Mouse (Mus musculus): ENCODE measurements around the gene Bcor. TPM values are rescaled to one million over a fixed set of nuclear protein-coding genes. Genes with fewer than 3 reads are reported as not detected.

The Bcor gene
- polyA plus RNA-seq, 1 experiment = 6.4 TPM

- H3K27ac ChIP-seq (ENCODE audit: insufficient read depth, low read depth, low read length) = no peak overlapping the region
- TF ChIP-seq POLR2A (IDR thresholded peaks at IDR 0.05; ENCODE audit: low read depth, low read length) (no peak), CTCF (conservative IDR thresholded peaks at IDR 0.05; ENCODE audit: insufficient read depth, insufficient read length, low read depth, low read length) (no peak)
- no peak overlapping the region for H3K4me3 ChIP-seq (ENCODE audit: insufficient read depth, low read depth, low read length)
- H3K4me1 ChIP-seq (ENCODE audit: control insufficient read depth, insufficient read depth, low read length) = peaks cover 7% of the 10 kb centered on the region; the same call in 1 of the 2 replicates
- no peak for DNase-seq
- 73% methylated on average over 14 of the region's 14 CpGs for WGBS
- no peaks in the 10 kb centered on the region for H3K36me3 ChIP-seq (ENCODE audit: control insufficient read depth, insufficient read depth, low read length)
- H3K27me3 ChIP-seq (replicated peaks; ENCODE audit: control insufficient read depth, insufficient read depth, low read length) = no peaks in the 10 kb centered on the region
These were observed 30.0 kb downstream of the Bcor start for GRCm38 (mm10) chrX:12129828-12130809.

DNA sequence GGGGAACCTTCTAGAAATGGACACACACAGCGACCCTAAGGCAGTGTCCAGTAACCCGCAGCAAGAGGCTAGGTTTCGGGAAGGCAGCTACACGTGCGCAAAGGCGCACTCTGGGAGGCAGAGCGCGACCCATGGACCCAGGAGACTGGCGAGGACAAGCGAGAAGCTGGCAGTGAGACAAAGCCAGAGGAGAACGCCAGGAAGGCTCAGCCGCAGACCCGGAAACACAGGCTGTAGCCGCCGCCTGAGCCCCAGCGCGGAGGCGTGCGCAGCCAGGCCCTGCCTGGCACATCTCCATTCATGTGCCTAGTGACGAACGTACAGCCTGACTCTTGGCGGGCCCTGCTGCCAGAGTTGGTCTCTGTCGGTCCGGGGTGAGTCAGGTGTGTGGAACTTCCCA, 30.9 kb downstream of the Bcor start:
- no peak for TF ChIP-seq CTCF (conservative IDR thresholded peaks at IDR 0.05; ENCODE audit: insufficient read depth, insufficient read length, low read depth, low read length)
- no peak for TF ChIP-seq POLR2A (IDR thresholded peaks at IDR 0.05; ENCODE audit: low read depth, low read length)
- peak overlapping the region; percentile 15 for H3K4me3 ChIP-seq (ENCODE audit: insufficient read depth, low read depth, low read length)
- H3K27me3 ChIP-seq (replicated peaks; ENCODE audit: control insufficient read depth, insufficient read depth, low read length) = no peaks in the 10 kb centered on the region
- DNase-seq = peak; percentile 83
- no peaks in the 10 kb centered on the region for H3K36me3 ChIP-seq (ENCODE audit: control insufficient read depth, insufficient read depth, low read length)
- 12% methylated on average over 24 of the region's 24 CpGs for WGBS
- peaks cover 7% of the 10 kb centered on the region for H3K4me1 ChIP-seq (ENCODE audit: control insufficient read depth, insufficient read depth, low read length)
- 0 out of 2 replicates have a peak overlapping the region, but pooled peaks have one; percentile 12 for H3K27ac ChIP-seq (ENCODE audit: insufficient read depth, low read depth, low read length)

GRCm38 (mm10) chrX:12128165-12129083, 31.7 kb downstream of the Bcor start:
- DNase-seq = peak; percentile 43
- under 1% methylated on average over 49 of the region's 72 CpGs for WGBS
- 0 out of 2 replicates have a peak overlapping the region, but pooled peaks have one; percentile 12 for H3K27ac ChIP-seq (ENCODE audit: insufficient read depth, low read depth, low read length)
- H3K4me3 ChIP-seq (ENCODE audit: insufficient read depth, low read depth, low read length) = peak overlapping the region; percentile 50
- H3K4me1 ChIP-seq (ENCODE audit: control insufficient read depth, insufficient read depth, low read length) = peaks cover 9% of the 10 kb centered on the region
- no peaks in the 10 kb centered on the region for H3K36me3 ChIP-seq (ENCODE audit: control insufficient read depth, insufficient read depth, low read length)
- no peak for TF ChIP-seq POLR2A (IDR thresholded peaks at IDR 0.05; ENCODE audit: low read depth, low read length)
- TF ChIP-seq CTCF (conservative IDR thresholded peaks at IDR 0.05; ENCODE audit: insufficient read depth, insufficient read length, low read depth, low read length) = no peak
- H3K27me3 ChIP-seq (replicated peaks; ENCODE audit: control insufficient read depth, insufficient read depth, low read length) = no peaks in the 10 kb centered on the region

DNA sequence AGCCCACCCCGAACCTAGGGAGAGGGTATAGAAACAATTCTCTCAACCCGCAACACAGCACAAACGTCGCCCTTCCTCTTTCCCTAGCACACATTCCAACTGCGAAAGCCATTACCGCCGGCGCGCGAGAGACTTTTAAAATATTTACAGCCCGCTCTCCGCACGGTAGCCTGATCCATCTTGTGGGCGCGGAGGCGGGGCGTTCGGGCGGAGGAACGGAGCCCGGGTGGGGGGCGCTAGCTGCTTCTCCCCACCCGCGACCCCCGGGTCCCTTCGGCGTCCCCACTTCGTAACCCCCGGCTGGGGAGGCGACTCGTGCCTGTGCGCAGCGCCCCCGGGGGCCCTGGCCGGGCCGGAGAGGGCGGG, 32.4 kb downstream of the Bcor start:
- Histone ChIP-seq H3K4me1 (ENCODE audit: control insufficient read depth, insufficient read depth, low read length) (peaks cover 9% of the 10 kb centered on the region), H3K4me3 (ENCODE audit: insufficient read depth, low read depth, low read length) (peak overlapping the region; percentile 50), H3K27ac (ENCODE audit: insufficient read depth, low read depth, low read length) (no peak overlapping the region), H3K36me3 (ENCODE audit: control insufficient read depth, insufficient read depth, low read length) (no peaks in the 10 kb centered on the region), H3K27me3 (replicated peaks; ENCODE audit: control insufficient read depth, insufficient read depth, low read length) (no peaks in the 10 kb centered on the region)
- TF ChIP-seq CTCF (conservative IDR thresholded peaks at IDR 0.05; ENCODE audit: insufficient read depth, insufficient read length, low read depth, low read length) (no peak), POLR2A (IDR thresholded peaks at IDR 0.05; ENCODE audit: low read depth, low read length) (no peak)
- WGBS = 3% methylated on average over 34 of the region's 37 CpGs
- DNase-seq = no peak

DNA sequence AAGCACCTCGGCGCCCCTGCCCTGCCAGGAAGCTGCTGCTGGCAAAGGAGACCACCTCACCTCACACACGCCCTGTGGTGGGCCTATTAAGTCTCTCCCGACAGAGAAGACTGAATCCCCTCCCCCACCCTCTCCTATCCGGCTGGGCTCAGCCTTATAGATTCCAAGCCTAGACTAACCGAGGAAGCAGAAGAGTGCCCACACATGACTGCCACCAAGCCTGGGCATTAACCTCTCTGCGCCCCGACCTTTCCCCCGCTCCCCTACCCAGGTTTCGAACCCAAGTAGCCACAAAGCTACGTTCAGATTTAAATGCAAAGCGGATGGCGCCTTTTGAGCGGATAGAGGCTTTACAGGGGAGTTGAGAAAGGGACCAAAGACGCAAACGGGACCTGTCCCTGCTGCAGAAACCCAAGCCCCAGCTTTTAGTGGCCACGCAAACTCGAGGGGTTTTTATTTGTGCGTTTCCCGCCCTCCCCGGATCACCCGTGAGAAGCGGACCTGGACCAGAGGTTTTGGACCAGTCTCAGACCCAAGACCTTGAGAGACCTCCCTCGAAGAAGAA, 33.0 kb downstream of the Bcor start:
- no peak overlapping the region for H3K27ac ChIP-seq (ENCODE audit: insufficient read depth, low read depth, low read length)
- WGBS = 52% methylated on average over 24 of the region's 24 CpGs
- peak overlapping the region; percentile 50 for H3K4me3 ChIP-seq (ENCODE audit: insufficient read depth, low read depth, low read length)
- no peaks in the 10 kb centered on the region for H3K36me3 ChIP-seq (ENCODE audit: control insufficient read depth, insufficient read depth, low read length)
- peaks cover 9% of the 10 kb centered on the region for H3K4me1 ChIP-seq (ENCODE audit: control insufficient read depth, insufficient read depth, low read length)
- no peak for TF ChIP-seq CTCF (conservative IDR thresholded peaks at IDR 0.05; ENCODE audit: insufficient read depth, insufficient read length, low read depth, low read length)
- TF ChIP-seq POLR2A (IDR thresholded peaks at IDR 0.05; ENCODE audit: low read depth, low read length) = no peak
- DNase-seq = no peak
- H3K27me3 ChIP-seq (replicated peaks; ENCODE audit: control insufficient read depth, insufficient read depth, low read length) = no peaks in the 10 kb centered on the region

GRCm38 (mm10) chrX:12126408-12127105, 33.6 kb downstream of the Bcor start:
- H3K4me1 ChIP-seq (ENCODE audit: control insufficient read depth, insufficient read depth, low read length) = peaks cover 9% of the 10 kb centered on the region
- no peak overlapping the region for H3K27ac ChIP-seq (ENCODE audit: insufficient read depth, low read depth, low read length)
- H3K27me3 ChIP-seq (replicated peaks; ENCODE audit: control insufficient read depth, insufficient read depth, low read length) = no peaks in the 10 kb centered on the region
- WGBS = 86% methylated on average over 22 of the region's 22 CpGs
- TF ChIP-seq POLR2A (IDR thresholded peaks at IDR 0.05; ENCODE audit: low read depth, low read length) = no peak
- no peak for TF ChIP-seq CTCF (conservative IDR thresholded peaks at IDR 0.05; ENCODE audit: insufficient read depth, insufficient read length, low read depth, low read length)
- no peak for DNase-seq
- no peak overlapping the region for H3K4me3 ChIP-seq (ENCODE audit: insufficient read depth, low read depth, low read length)
- no peaks in the 10 kb centered on the region for H3K36me3 ChIP-seq (ENCODE audit: control insufficient read depth, insufficient read depth, low read length)
